Mouse (Mus musculus) right cerebral cortex, postnatal 4 days (tissue): Measurements from ENCODE around the gene Cfap43.

ENCODE experiments used
- DNase-seq: peaks from one replicate; pipeline ENCODE4 v3.0.0-alpha.2; 2022

Gene Cfap43

GRCm38 (mm10) chr19:47780972-47781371 is 138.1 kb downstream of the Cfap43 start:
- no peak for DNase-seq

- DNase-seq: no peak
Measured at GRCm38 (mm10) chr19:47780145-47780544, 138.9 kb downstream of the Cfap43 start.

- no peak for DNase-seq
Measured at GRCm38 (mm10) chr19:47777847-47778246, 141.2 kb downstream of the Cfap43 start.

- DNase-seq: no peak
Measured at GRCm38 (mm10) chr19:47755625-47756024, 163.5 kb downstream of the Cfap43 start.

- no peak for DNase-seq
Measured at GRCm38 (mm10) chr19:47754931-47755330, 164.2 kb downstream of the Cfap43 start.

- DNase-seq: no peak
Measured at GRCm38 (mm10) chr19:47753921-47754320, 165.2 kb downstream of the Cfap43 start.

GRCm38 (mm10) chr19:47752456-47752855 is 166.6 kb downstream of the Cfap43 start:
- DNase-seq: no peak

- DNase-seq: no peak
Measured at GRCm38 (mm10) chr19:47750391-47750790, 168.7 kb downstream of the Cfap43 start.

- no peak for DNase-seq
Measured at GRCm38 (mm10) chr19:47748950-47749349, 170.1 kb downstream of the Cfap43 start.

- DNase-seq: no peak
Measured at GRCm38 (mm10) chr19:47747072-47747471, 172.0 kb downstream of the Cfap43 start.

- peak; percentile 77 for DNase-seq
Measured at GRCm38 (mm10) chr19:47731931-47732330, 187.2 kb downstream of the Cfap43 start.

- DNase-seq: peak; percentile 99
Measured at GRCm38 (mm10) chr19:47731071-47731881, 187.8 kb downstream of the Cfap43 start, which contains the start of gene Sfr1. Gene Sfr1, plus strand, starts transcription at chr19:47731682.

GRCm38 (mm10) chr19:47730691-47731070 is 188.4 kb downstream of the Cfap43 start:
- peak; percentile 55 for DNase-seq

- DNase-seq: no peak
Measured at GRCm38 (mm10) chr19:47725643-47726140, 193.4 kb downstream of the Cfap43 start.

GRCm38 (mm10) chr19:47724903-47725302 is 194.2 kb downstream of the Cfap43 start:
- no peak for DNase-seq

- no peak for DNase-seq
Measured at GRCm38 (mm10) chr19:47722471-47722870, 196.6 kb downstream of the Cfap43 start.

GRCm38 (mm10) chr19:47719147-47719546 is 199.9 kb downstream of the Cfap43 start:
- DNase-seq: no peak

GRCm38 (mm10) chr19:47716144-47716543 is 202.9 kb downstream of the Cfap43 start:
- no peak for DNase-seq

- DNase-seq: peak; percentile 24
Measured at GRCm38 (mm10) chr19:47713457-47713856, 205.6 kb downstream of the Cfap43 start.

- no peak for DNase-seq
Measured at GRCm38 (mm10) chr19:47710376-47710775, 208.7 kb downstream of the Cfap43 start.

GRCm38 (mm10) chr19:47705772-47706309 is 213.2 kb downstream of the Cfap43 start:
- DNase-seq: no peak

- DNase-seq: no peak
Measured at GRCm38 (mm10) chr19:47705080-47705771, 213.9 kb downstream of the Cfap43 start.

GRCm38 (mm10) chr19:47700509-47700908 is 218.6 kb downstream of the Cfap43 start:
- DNase-seq: no peak

- no peak for DNase-seq
Measured at GRCm38 (mm10) chr19:47699743-47700142, 219.3 kb downstream of the Cfap43 start.
